Mouse (Mus musculus): ENCODE measurements at regions not wholly inside any gene's neighbourhood (a gene's known extent, or its start where the extent isn't known, plus 50 kb on each side); places are given as distances from the start of the nearest gene placed in this dataset.
A peak's percentile ranks its signal among the peaks of the same experiment; 100 is the strongest.

- peak; percentile 46; the same call in 1 of the 2 replicates for ATAC-seq (replicated peaks; ENCODE audit: poor library complexity, severe bottlenecking)
Measured at GRCm38 (mm10) chr7:59080109-59080508, 148.4 kb upstream of the Ube3a start.
